Mouse (Mus musculus) limb, embryonic 15.5 days (tissue): ENCODE data around the gene Slc12a9. TPM values are rescaled to one million over a fixed set of nuclear protein-coding genes. Genes with fewer than 3 reads are reported as not detected.

Source experiments
- ATAC-seq: fragments of 200-750 bp; cut with Nextera tagmentation; 2 replicates; pipeline ENCODE4 v1.8.0; 2017; ENCODE audit warnings: low read depth, moderate TSS enrichment; ENCODE audit not compliant: insufficient number of reproducible peaks, low FRiP score, low TSS enrichment
- H3K27ac ChIP-seq: fragments of 300-500 bp; sonication (generic); 2 replicates; pipeline ENCODE4 v1.5.1; 2015; ENCODE audit warnings: moderate library complexity, mild to moderate bottlenecking, inconsistent platforms
- H3K27me3 ChIP-seq: fragments of 300-500 bp; sonication (generic); 2 replicates; pipeline ENCODE4 v1.6.1; 2015; ENCODE audit warnings: inconsistent platforms
- H3K36me3 ChIP-seq: fragments of 300-500 bp; sonication (generic); 2 replicates; pipeline ENCODE4 v1.6.1; 2015; ENCODE audit warnings: inconsistent platforms
- H3K4me1 ChIP-seq: fragments of 300-500 bp; sonication (generic); 2 replicates; pipeline ENCODE4 v1.6.1; 2015; ENCODE audit warnings: inconsistent platforms
- H3K4me2 ChIP-seq: fragments of 300-500 bp; sonication (generic); 2 replicates; pipeline ENCODE4 v1.6.1; 2015; ENCODE audit warnings: mild to moderate bottlenecking, inconsistent platforms
- H3K4me3 ChIP-seq: fragments of 300-500 bp; sonication (generic); 2 replicates; pipeline ENCODE4 v1.5.1; 2015; ENCODE audit warnings: mild to moderate bottlenecking, inconsistent platforms
- H3K9ac ChIP-seq: fragments of 300-500 bp; sonication (generic); 2 replicates; pipeline ENCODE4 v1.6.1; 2015; ENCODE audit warnings: inconsistent platforms
- H3K9me3 ChIP-seq: fragments of 300-500 bp; sonication (generic); 2 replicates; pipeline ENCODE4 v1.6.1; 2016; ENCODE audit warnings: inconsistent platforms
- WGBS: fragments of 180-500 bp; shearing (Covaris S2); methylation state at CpG from one replicate; pipeline ENCODE4 v1.1.7; 2015; 5-methylcytosine and 5-hydroxymethylcytosine counted together
- polyA plus RNA-seq: library from polyadenylated mRNA; unstranded; fragments of >200 nt; fragmentation: Nextera tagmentation; extraction: Ambion mirVana; gene quantifications from 2 replicates; pipeline ENCODE4 v1.2.1, GENCODE M21; 2015

The Slc12a9 gene
- 13.9 and 14.4 TPM in 2 replicates for polyA plus RNA-seq

GRCm38 (mm10) chr5:137333512-137334174 is at the start of gene Slc12a9:
Gene Slc12a9 (minus strand): TSS chr5:137333597.
- Histone ChIP-seq H3K36me3 (no peaks in the 10 kb centered on the region; the same call in 1 of the 2 replicates), H3K4me1 (peaks cover 28% of the 10 kb centered on the region), H3K27me3 (no peaks in the 10 kb centered on the region), H3K4me3 (peak within 1 kb of the TSS; percentile 69), H3K9ac (peak within 1 kb of the TSS; percentile 50), H3K27ac (peak within 1 kb of the TSS; percentile 61; the same call in 1 of the 2 replicates), H3K9me3 (no peaks in the 10 kb centered on the region), H3K4me2 (peak within 1 kb of the TSS; percentile 99)
- peak; percentile 88 for ATAC-seq
- WGBS, result under 1% methylated on average over 44 of the region's 44 CpGs

DNA sequence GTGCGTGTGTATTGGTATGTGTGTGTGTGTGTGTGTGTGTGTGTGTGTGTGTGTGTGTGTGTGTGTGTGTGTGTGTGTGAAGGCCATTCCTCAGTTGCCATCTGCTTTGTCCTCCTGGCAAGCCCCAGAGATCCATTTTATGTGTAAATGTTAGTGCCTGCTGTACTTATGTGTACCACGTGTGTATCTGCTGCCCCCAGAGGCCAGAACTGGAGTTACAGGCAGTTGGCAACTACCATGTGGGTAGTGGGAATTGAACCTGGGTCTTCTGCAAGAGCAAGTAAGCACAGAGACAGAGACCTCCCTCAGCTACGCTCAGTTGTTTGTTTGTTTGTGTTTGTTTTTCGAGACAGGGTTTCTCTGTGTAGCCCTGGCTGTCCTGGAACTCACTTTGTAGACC is 47.8 kb upstream of the Slc12a9 start:
- Histone ChIP-seq H3K9ac (no peak overlapping the region), H3K4me2 (no peak overlapping the region), H3K27me3 (no peaks in the 10 kb centered on the region), H3K4me3 (no peak overlapping the region), H3K4me1 (peaks cover 21% of the 10 kb centered on the region; the same call in 1 of the 2 replicates), H3K36me3 (no peaks in the 10 kb centered on the region), H3K27ac (no peak overlapping the region), H3K9me3 (no peaks in the 10 kb centered on the region)
- WGBS, result 46% methylated on average over 4 of the region's 4 CpGs
- no peak for ATAC-seq

DNA sequence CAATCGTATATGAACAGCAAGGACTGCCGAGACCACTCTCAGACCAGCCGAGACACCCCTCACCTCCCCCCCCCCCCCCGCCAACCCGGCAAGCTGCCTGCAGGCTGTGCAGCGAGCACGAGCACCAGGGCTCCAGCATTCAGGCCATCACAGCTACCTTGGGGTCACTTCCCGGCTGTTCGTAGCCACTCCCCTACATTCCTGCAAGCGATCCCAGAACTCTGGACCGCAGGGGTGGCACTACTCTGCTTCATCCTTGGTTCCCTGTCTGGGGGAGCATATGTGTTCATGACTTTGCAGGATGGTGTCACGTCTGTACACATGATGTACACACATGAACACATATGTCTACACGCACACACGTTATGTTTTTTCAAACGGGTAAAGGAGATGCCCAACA is 44.2 kb upstream of the Slc12a9 start:
- Histone ChIP-seq H3K36me3 (peaks cover 31% of the 10 kb centered on the region), H3K4me2 (peak overlapping the region; percentile 15; the same call in 1 of the 2 replicates), H3K27ac (no peak overlapping the region), H3K4me3 (no peak overlapping the region), H3K27me3 (no peaks in the 10 kb centered on the region), H3K4me1 (peaks cover 44% of the 10 kb centered on the region), H3K9ac (no peak overlapping the region), H3K9me3 (no peaks in the 10 kb centered on the region)
- 27% methylated on average over 10 of the region's 15 CpGs for WGBS
- no peak for ATAC-seq

GRCm38 (mm10) chr5:137377176-137377575 is 43.8 kb upstream of the Slc12a9 start:
- no peak overlapping the region for H3K4me3 ChIP-seq
- H3K4me2 ChIP-seq, result peak overlapping the region; percentile 15
- no peak for ATAC-seq
- peaks cover 35% of the 10 kb centered on the region for H3K36me3 ChIP-seq
- no peaks in the 10 kb centered on the region for H3K9me3 ChIP-seq
- H3K9ac ChIP-seq, result no peak overlapping the region
- WGBS, result 20% methylated on average over 10 of the region's 11 CpGs
- no peaks in the 10 kb centered on the region for H3K27me3 ChIP-seq
- peaks cover 44% of the 10 kb centered on the region for H3K4me1 ChIP-seq
- H3K27ac ChIP-seq, result no peak overlapping the region

GRCm38 (mm10) chr5:137376722-137377121 is 43.3 kb upstream of the Slc12a9 start:
- WGBS, result 48% methylated on average over 9 of the region's 9 CpGs
- Histone ChIP-seq H3K27ac (no peak overlapping the region), H3K9ac (no peak overlapping the region), H3K4me2 (no peak overlapping the region), H3K36me3 (peaks cover 40% of the 10 kb centered on the region), H3K4me1 (peaks cover 44% of the 10 kb centered on the region), H3K9me3 (no peaks in the 10 kb centered on the region), H3K27me3 (no peaks in the 10 kb centered on the region), H3K4me3 (no peak overlapping the region)
- ATAC-seq, result no peak

DNA sequence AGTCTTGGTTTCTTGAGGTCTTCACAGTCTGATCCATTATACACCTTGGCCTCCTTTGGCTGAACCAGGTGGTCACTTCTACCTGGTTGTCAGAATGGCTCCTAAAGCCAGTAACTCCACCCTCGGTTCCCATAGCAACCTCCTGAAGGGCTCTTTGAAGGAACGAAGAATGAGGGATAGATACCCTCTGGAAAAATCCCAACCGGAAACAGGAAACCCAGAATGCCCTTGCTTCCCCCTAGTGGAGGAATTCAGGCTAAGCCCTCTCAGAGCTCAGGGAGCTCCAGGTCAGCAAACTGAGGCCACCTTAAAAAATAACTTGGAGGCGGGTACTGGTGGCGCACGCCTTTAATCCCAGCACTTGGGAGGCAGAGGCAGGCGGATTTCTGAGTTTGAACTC is 42.8 kb upstream of the Slc12a9 start:
- ATAC-seq, result no peak
- Histone ChIP-seq H3K9me3 (no peaks in the 10 kb centered on the region), H3K27ac (0 out of 2 replicates have a peak overlapping the region, but pooled peaks have one; percentile 47), H3K36me3 (peaks cover 45% of the 10 kb centered on the region), H3K4me1 (peaks cover 44% of the 10 kb centered on the region), H3K4me3 (no peak overlapping the region), H3K27me3 (no peaks in the 10 kb centered on the region), H3K4me2 (no peak overlapping the region), H3K9ac (no peak overlapping the region)
- WGBS, result 38% methylated on average over 7 of the region's 7 CpGs

DNA sequence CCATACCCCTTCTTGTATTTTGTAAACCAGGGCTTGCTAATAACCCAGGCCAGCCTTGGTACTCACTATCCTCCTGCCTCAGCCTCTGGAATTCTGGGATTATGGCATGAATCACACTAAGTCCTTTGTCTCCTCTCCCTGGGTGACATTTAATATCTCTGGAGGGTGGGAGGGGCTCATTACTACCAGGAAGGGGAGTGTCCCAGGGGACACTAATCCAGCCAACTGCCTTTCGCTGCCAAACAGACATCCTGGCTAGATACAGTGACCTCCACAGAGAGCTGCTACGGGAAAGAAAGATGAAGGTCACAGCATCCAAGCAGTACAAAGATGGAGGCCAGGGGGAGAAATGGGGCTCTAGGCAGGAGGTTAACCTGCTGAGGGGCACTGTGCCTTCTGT is 42.2 kb upstream of the Slc12a9 start:
- Histone ChIP-seq H3K9me3 (no peaks in the 10 kb centered on the region), H3K27ac (peak overlapping the region; percentile 47; the same call in 1 of the 2 replicates), H3K4me2 (no peak overlapping the region), H3K36me3 (peaks cover 51% of the 10 kb centered on the region), H3K4me1 (peaks cover 44% of the 10 kb centered on the region), H3K27me3 (no peaks in the 10 kb centered on the region), H3K4me3 (no peak overlapping the region), H3K9ac (no peak overlapping the region)
- WGBS, result 52% methylated on average over 2 of the region's 2 CpGs
- ATAC-seq, result 0 out of 2 replicates have a peak, but pooled peaks have one; percentile 15

GRCm38 (mm10) chr5:137374521-137375080 is 41.2 kb upstream of the Slc12a9 start:
- H3K9me3 ChIP-seq, result no peaks in the 10 kb centered on the region
- H3K9ac ChIP-seq, result no peak overlapping the region
- no peak overlapping the region for H3K4me3 ChIP-seq
- no peak for ATAC-seq
- H3K36me3 ChIP-seq, result peaks cover 61% of the 10 kb centered on the region
- 69% methylated on average over 4 of the region's 4 CpGs for WGBS
- no peaks in the 10 kb centered on the region for H3K27me3 ChIP-seq
- peaks cover 44% of the 10 kb centered on the region for H3K4me1 ChIP-seq
- no peak overlapping the region for H3K4me2 ChIP-seq
- H3K27ac ChIP-seq, result peak overlapping the region; percentile 47; the same call in 1 of the 2 replicates

- Histone ChIP-seq H3K9ac (no peak overlapping the region), H3K4me2 (no peak overlapping the region), H3K36me3 (peaks cover 72% of the 10 kb centered on the region), H3K4me3 (no peak overlapping the region), H3K27ac (peak overlapping the region; percentile 55; the same call in 1 of the 2 replicates), H3K4me1 (peaks cover 38% of the 10 kb centered on the region), H3K27me3 (no peaks in the 10 kb centered on the region), H3K9me3 (no peaks in the 10 kb centered on the region)
- ATAC-seq, result no peak
- 79% methylated on average over 12 of the region's 12 CpGs for WGBS
Measured at GRCm38 (mm10) chr5:137373371-137373950, 40.1 kb upstream of the Slc12a9 start.

- Histone ChIP-seq H3K9me3 (no peaks in the 10 kb centered on the region), H3K4me3 (no peak overlapping the region), H3K4me2 (no peak overlapping the region), H3K27me3 (no peaks in the 10 kb centered on the region), H3K9ac (no peak overlapping the region), H3K36me3 (peaks cover 98% of the 10 kb centered on the region), H3K4me1 (peaks cover 8% of the 10 kb centered on the region; the same call in 1 of the 2 replicates), H3K27ac (no peak overlapping the region)
- 94% methylated on average over 10 of the region's 11 CpGs for WGBS
- ATAC-seq, result no peak
Measured at GRCm38 (mm10) chr5:137369665-137370064, 36.3 kb upstream of the Slc12a9 start.

- Histone ChIP-seq H3K4me2 (no peak overlapping the region), H3K36me3 (peaks cover 92% of the 10 kb centered on the region), H3K4me1 (peaks cover 14% of the 10 kb centered on the region), H3K27me3 (no peaks in the 10 kb centered on the region), H3K27ac (no peak overlapping the region), H3K9ac (no peak overlapping the region), H3K9me3 (no peaks in the 10 kb centered on the region), H3K4me3 (no peak overlapping the region)
- 38% methylated on average over 7 of the region's 7 CpGs for WGBS
- no peak for ATAC-seq
Measured at GRCm38 (mm10) chr5:137358382-137358781, 25.0 kb upstream of the Slc12a9 start.

DNA sequence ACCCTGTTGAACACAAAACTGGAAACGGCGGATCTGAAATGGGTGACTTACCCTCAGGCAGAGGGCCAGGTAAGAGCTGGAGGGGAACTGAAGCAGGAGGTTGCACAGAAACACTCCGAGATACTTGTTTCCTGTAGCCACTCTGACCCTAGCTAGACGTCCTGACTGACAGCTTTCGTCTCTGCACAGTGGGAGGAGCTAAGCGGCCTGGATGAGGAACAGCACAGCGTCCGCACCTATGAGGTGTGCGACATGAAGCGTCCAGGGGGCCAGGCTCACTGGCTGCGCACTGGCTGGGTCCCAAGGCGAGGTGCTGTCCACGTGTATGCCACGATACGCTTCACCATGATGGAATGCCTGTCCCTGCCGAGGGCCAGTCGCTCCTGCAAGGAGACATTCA is 20.7 kb upstream of the Slc12a9 start:
- Histone ChIP-seq H3K4me2 (no peak overlapping the region), H3K9ac (no peak overlapping the region), H3K27ac (no peak overlapping the region), H3K9me3 (no peaks in the 10 kb centered on the region), H3K36me3 (peaks cover 51% of the 10 kb centered on the region), H3K4me1 (peaks cover 36% of the 10 kb centered on the region), H3K4me3 (no peak overlapping the region), H3K27me3 (no peaks in the 10 kb centered on the region)
- 88% methylated on average over 17 of the region's 17 CpGs for WGBS
- no peak for ATAC-seq
